Mouse (Mus musculus) MEL (cell line): ENCODE measurements around the gene Tmem132b. TPM values are rescaled to one million over a fixed set of nuclear protein-coding genes. Genes with fewer than 3 reads are reported as not detected.

Experiments
- DNase-seq: peaks from one replicate; pipeline ENCODE4 v3.0.0; 2011; ENCODE audit warnings: low read depth, low spot score
- H3K27ac ChIP-seq: 2 replicates; pipeline ENCODE4 v1.5.1; 2012; ENCODE audit warnings: low read depth, mild to moderate bottlenecking, control low read depth, low read length, moderate library complexity; ENCODE audit not compliant: control insufficient read depth
- H3K27me3 ChIP-seq, 2 experiments: fragments of 150-350 bp in 1 of 2; sonication (generic) in 1 of 2; 2 replicates each; pipeline ENCODE4 v1.6.1; 2012; ENCODE audit warnings: low read length in 2 of 2, mild to moderate bottlenecking in 2 of 2, improper control_type of control experiment in 1 of 2, moderate library complexity in 1 of 2; ENCODE audit not compliant: insufficient read depth in 2 of 2, control insufficient read depth in 1 of 2
- H3K36me3 ChIP-seq, 2 experiments: 2 replicates each; pipeline ENCODE4 v1.6.1; 2012 to 2014; ENCODE audit warnings: low read length in 2 of 2, improper control_type of control experiment in 1 of 2, inconsistent platforms in 1 of 2, mild to moderate bottlenecking in 1 of 2; ENCODE audit not compliant: insufficient read depth in 2 of 2, control insufficient read depth in 1 of 2
- H3K4me1 ChIP-seq, 2 experiments: fragments of 150-350 bp in 1 of 2; sonication (generic) in 1 of 2; 2 replicates each; pipeline ENCODE4 v1.6.1; 2012; ENCODE audit warnings: low read length in 2 of 2, improper control_type of control experiment in 1 of 2, mild to moderate bottlenecking in 1 of 2; ENCODE audit not compliant: insufficient read depth in 2 of 2, control insufficient read depth in 1 of 2
- H3K4me3 ChIP-seq, 2 experiments: fragments of 150-350 bp in 1 of 2; sonication (generic) in 1 of 2; 2 replicates each; pipeline ENCODE4 v1.5.1; 2012; ENCODE audit warnings: low read depth in 2 of 2, low read length in 2 of 2, mild to moderate bottlenecking in 2 of 2, moderate library complexity in 2 of 2, control low read depth in 1 of 2, improper control_type of control experiment in 1 of 2; ENCODE audit not compliant: control insufficient read depth in 1 of 2, insufficient read depth in 1 of 2
- H3K79me2 ChIP-seq: 2 replicates; pipeline ENCODE4 v1.6.1; 2012; ENCODE audit warnings: mild to moderate bottlenecking, low read length, moderate library complexity; ENCODE audit not compliant: control insufficient read depth, poor library complexity, insufficient read depth
- H3K9ac ChIP-seq: 2 replicates; pipeline ENCODE4 v1.6.1; 2012; ENCODE audit warnings: low read depth, mild to moderate bottlenecking, control low read depth, low read length, moderate library complexity; ENCODE audit not compliant: control insufficient read depth, poor library complexity, severe bottlenecking
- H3K9me3 ChIP-seq: fragments of 150-350 bp; sonication (generic); replicated peaks from 2 replicates; pipeline ENCODE4 v1.6.1; 2012; ENCODE audit warnings: mild to moderate bottlenecking, low read length, improper control_type of control experiment, moderate library complexity; ENCODE audit not compliant: insufficient read depth
- BHLHE40 ChIP-seq: IDR thresholded peaks from 2 replicates; pipeline ENCODE4 v1.6.1; 2012; ENCODE audit warnings: low read depth, mild to moderate bottlenecking, inconsistent platforms, low read length, improper control_type of control experiment, borderline replicate concordance
- CHD1 ChIP-seq: IDR thresholded peaks from 2 replicates; pipeline ENCODE4 v1.6.1; 2012; ENCODE audit warnings: low read depth, mild to moderate bottlenecking, inconsistent platforms, low read length, improper control_type of control experiment
- CHD2 ChIP-seq: IDR thresholded peaks from 2 replicates; pipeline ENCODE4 v1.6.1; 2011; ENCODE audit warnings: low read length, improper control_type of control experiment
- CTCF ChIP-seq, 3 experiments: IDR thresholded peaks in 2 of 3; conservative IDR thresholded peaks in 1 of 3; 2 replicates each; pipeline ENCODE4 v1.5.1; 2011 to 2012; ENCODE audit warnings: low read length in 3 of 3, low read depth in 2 of 3, mild to moderate bottlenecking in 2 of 3, improper control_type of control experiment in 1 of 3, inconsistent platforms in 1 of 3, mixed read lengths in 1 of 3, moderate library complexity in 1 of 3; ENCODE audit not compliant: control insufficient read depth in 1 of 3, insufficient read depth in 1 of 3, poor library complexity in 1 of 3, severe bottlenecking in 1 of 3
- ELF1 ChIP-seq: IDR thresholded peaks from 2 replicates; pipeline ENCODE4 v1.6.1; 2014; ENCODE audit warnings: low read depth, mild to moderate bottlenecking, inconsistent platforms, low read length, improper control_type of control experiment, moderate library complexity
- EP300 ChIP-seq, 2 experiments: IDR thresholded peaks; 2 replicates each; pipeline ENCODE4 v1.6.1; 2011; ENCODE audit warnings: improper control_type of control experiment in 2 of 2, low read length in 2 of 2, low read depth in 1 of 2, mild to moderate bottlenecking in 1 of 2
- ETS1 ChIP-seq: IDR thresholded peaks from 2 replicates; pipeline ENCODE4 v1.6.1; 2012; ENCODE audit warnings: low read depth, mild to moderate bottlenecking, inconsistent platforms, low read length, improper control_type of control experiment, moderate library complexity
- GATA1 ChIP-seq: IDR thresholded peaks from 2 replicates; pipeline ENCODE4 v1.6.1; 2011; ENCODE audit warnings: low read depth, low read length, improper control_type of control experiment
- JUND ChIP-seq: IDR thresholded peaks from 2 replicates; pipeline ENCODE4 v1.6.1; 2011; ENCODE audit warnings: low read depth, mild to moderate bottlenecking, improper control_type of control experiment, low read length
- MAFK ChIP-seq: IDR thresholded peaks from 2 replicates; pipeline ENCODE4 v1.6.1; 2011; ENCODE audit warnings: low read depth, mild to moderate bottlenecking, low read length, improper control_type of control experiment, borderline replicate concordance
- MAX ChIP-seq: IDR thresholded peaks from 2 replicates; pipeline ENCODE4 v1.6.1; 2011; ENCODE audit warnings: low read length, improper control_type of control experiment
- MEF2A ChIP-seq: IDR thresholded peaks from 2 replicates; pipeline ENCODE4 v1.6.1; 2014; ENCODE audit warnings: low read depth, mild to moderate bottlenecking, inconsistent platforms, low read length, improper control_type of control experiment; ENCODE audit not compliant: poor library complexity, insufficient replicate concordance, severe bottlenecking; ENCODE audit errors: extremely low read depth
- NELFE ChIP-seq: IDR thresholded peaks from 2 replicates; pipeline ENCODE4 v1.6.1; 2011; ENCODE audit warnings: low read depth, low read length, improper control_type of control experiment
- POLR2A ChIP-seq, 2 experiments: IDR thresholded peaks; 2 replicates each; pipeline ENCODE4 v1.6.1; 2011 to 2012; ENCODE audit warnings: low read length in 2 of 2, mild to moderate bottlenecking in 2 of 2, control low read depth in 1 of 2, improper control_type of control experiment in 1 of 2, low read depth in 1 of 2, moderate library complexity in 1 of 2; ENCODE audit not compliant: control insufficient read depth in 1 of 2, insufficient read depth in 1 of 2, poor library complexity in 1 of 2
- POLR2AphosphoS2 ChIP-seq: IDR thresholded peaks from 2 replicates; pipeline ENCODE4 v1.6.1; 2011; ENCODE audit warnings: low read length, improper control_type of control experiment
- RAD21 ChIP-seq: IDR thresholded peaks from 2 replicates; pipeline ENCODE4 v1.6.1; 2011; ENCODE audit warnings: mild to moderate bottlenecking, low read depth, low read length, improper control_type of control experiment
- TAL1 ChIP-seq: IDR thresholded peaks from 2 replicates; pipeline ENCODE4 v1.6.1; 2012; ENCODE audit warnings: mild to moderate bottlenecking, inconsistent platforms, low read length, moderate library complexity, mixed read lengths
- TBP ChIP-seq: IDR thresholded peaks from 2 replicates; pipeline ENCODE4 v1.8.0; 2011; ENCODE audit warnings: low read depth, low read length, improper control_type of control experiment
- TCF12 ChIP-seq: IDR thresholded peaks from 2 replicates; pipeline ENCODE4 v1.6.1; 2014; ENCODE audit warnings: low read depth, mild to moderate bottlenecking, inconsistent platforms, low read length, improper control_type of control experiment, moderate library complexity
- UBTF ChIP-seq: IDR thresholded peaks from 2 replicates; pipeline ENCODE4 v1.6.1; 2012; ENCODE audit warnings: low read depth, mild to moderate bottlenecking, inconsistent platforms, low read length, improper control_type of control experiment, moderate library complexity, borderline replicate concordance; ENCODE audit not compliant: insufficient read depth
- USF1 ChIP-seq: IDR thresholded peaks from 2 replicates; pipeline ENCODE4 v1.6.1; 2014; ENCODE audit warnings: low read depth, mild to moderate bottlenecking, inconsistent platforms, low read length, improper control_type of control experiment, moderate library complexity
- USF2 ChIP-seq, 2 experiments: IDR thresholded peaks; 2 replicates each; pipeline ENCODE4 v1.6.1; 2011 to 2012; ENCODE audit warnings: improper control_type of control experiment in 2 of 2, low read length in 2 of 2, borderline replicate concordance in 1 of 2, inconsistent platforms in 1 of 2, low read depth in 1 of 2, mild to moderate bottlenecking in 1 of 2; ENCODE audit not compliant: insufficient read depth in 1 of 2
- ZKSCAN1 ChIP-seq: IDR thresholded peaks from 2 replicates; pipeline ENCODE4 v1.6.1; 2012; ENCODE audit warnings: low read depth, mild to moderate bottlenecking, inconsistent platforms, low read length, improper control_type of control experiment, moderate library complexity
- ZMIZ1 ChIP-seq: IDR thresholded peaks from 2 replicates; pipeline ENCODE4 v1.6.1; 2012; ENCODE audit warnings: low read depth, mild to moderate bottlenecking, inconsistent platforms, low read length, improper control_type of control experiment, moderate library complexity
- ZNF384 ChIP-seq: IDR thresholded peaks from 2 replicates; pipeline ENCODE4 v1.6.1; 2012; ENCODE audit warnings: low read depth, mild to moderate bottlenecking, inconsistent platforms, low read length, improper control_type of control experiment
- polyA plus RNA-seq, 2 experiments: library from polyadenylated mRNA; stranded (reverse) in 1 of 2; unstranded in 1 of 2; fragments of >175 nt in 1 of 2; fragments of >200 nt in 1 of 2; gene quantifications; 2 replicates each; pipeline versions ENCODE4 v1.2.1 to v1.2.4; 2012; ENCODE audit warnings: low replicate concordance in 2 of 2, low read depth in 1 of 2; ENCODE audit not compliant: insufficient read length in 2 of 2, insufficient read depth in 1 of 2, missing spikeins in 1 of 2
- total RNA-seq: library from RNA; depleted of rRNA; stranded (reverse); fragments of 300-350 nt; gene quantifications from 2 replicates; pipeline ENCODE4 v1.2.3, GENCODE M21; 2012

The Tmem132b gene
- total and polyA plus RNA-seq, 3 experiments, result not detected

GRCm38 (mm10) chr5:125676025-125676623 is 144.6 kb downstream of the Tmem132b start:
- no peak overlapping the region for H3K4me3 ChIP-seq
- TF ChIP-seq CHD1, result no peak
- no peak for TF ChIP-seq NELFE
- TF ChIP-seq ZMIZ1, result no peak
- TF ChIP-seq MAX, result no peak
- no peak for TF ChIP-seq USF1
- no peak for TF ChIP-seq ETS1
- TF ChIP-seq USF2 (IDR thresholded peaks at IDR 0.05; ENCODE audit: borderline replicate concordance in 1 of 2, insufficient read depth in 1 of 2, low read depth in 1 of 2, low read length in 2 of 2), result no peak
- no peak for TF ChIP-seq MAFK
- TF ChIP-seq CTCF (IDR thresholded peaks at IDR 0.05 in 2 of 3, conservative IDR thresholded peaks at IDR 0.05 in 1 of 3; ENCODE audit: control insufficient read depth in 1 of 3, insufficient read depth in 1 of 3, low read depth in 2 of 3, low read length in 3 of 3, poor library complexity in 1 of 3, severe bottlenecking in 1 of 3), result no peak
- no peak for TF ChIP-seq RAD21
- no peak for TF ChIP-seq TCF12
- TF ChIP-seq POLR2AphosphoS2, result no peak
- no peak for TF ChIP-seq JUND
- TF ChIP-seq POLR2A (IDR thresholded peaks at IDR 0.05; ENCODE audit: control insufficient read depth in 1 of 2, insufficient read depth in 1 of 2, low read depth in 1 of 2, low read length in 2 of 2, poor library complexity in 1 of 2), result no peak
- no peak for TF ChIP-seq ELF1
- TF ChIP-seq ZNF384, result no peak
- no peak for TF ChIP-seq TBP

GRCm38 (mm10) chr5:125680889-125681288 is 149.3 kb downstream of the Tmem132b start:
- Histone ChIP-seq H3K36me3 (no peaks in the 10 kb centered on the region), H3K27ac (no peak overlapping the region), H3K4me3 (no peak overlapping the region)
- no peak for DNase-seq
- no peak for TF ChIP-seq MAFK
- no peak for TF ChIP-seq TAL1
- TF ChIP-seq RAD21, result no peak
- TF ChIP-seq MEF2A, result no peak
- no peak for TF ChIP-seq GATA1
- TF ChIP-seq MAX, result no peak
- no peak for TF ChIP-seq CHD2
- TF ChIP-seq EP300 (IDR thresholded peaks at IDR 0.05; ENCODE audit: low read depth in 1 of 2, low read length in 2 of 2), result no peak
- TF ChIP-seq TBP, result no peak
- no peak for TF ChIP-seq USF1
- no peak for TF ChIP-seq NELFE
- no peak for TF ChIP-seq BHLHE40
- TF ChIP-seq ZKSCAN1, result no peak
- no peak for TF ChIP-seq UBTF
- no peak for TF ChIP-seq POLR2AphosphoS2
- TF ChIP-seq JUND, result no peak
- no peak for TF ChIP-seq TCF12
- no peak for TF ChIP-seq POLR2A (IDR thresholded peaks at IDR 0.05; ENCODE audit: control insufficient read depth in 1 of 2, insufficient read depth in 1 of 2, low read depth in 1 of 2, low read length in 2 of 2, poor library complexity in 1 of 2)
- TF ChIP-seq, all 39 proteins: peak for 0
- Histone ChIP-seq H3K4me1 (no peaks in the 10 kb centered on the region), H3K27me3 (no peaks in the 10 kb centered on the region), H3K9me3 (no peaks in the 10 kb centered on the region), H3K79me2 (no peaks in the 10 kb centered on the region), H3K9ac (no peak overlapping the region)

More at GRCm38 (mm10) chr5:125676025-125676623, 144.6 kb downstream of the Tmem132b start:
- no peaks in the 10 kb centered on the region for H3K27me3 ChIP-seq
- no peaks in the 10 kb centered on the region for H3K9me3 ChIP-seq
- DNase-seq, result no peak
- H3K9ac ChIP-seq, result no peak overlapping the region
- H3K4me1 ChIP-seq, result no peaks in the 10 kb centered on the region
- no peak overlapping the region for H3K27ac ChIP-seq
- no peaks in the 10 kb centered on the region for H3K79me2 ChIP-seq
- H3K36me3 ChIP-seq, result no peaks in the 10 kb centered on the region
